Mouse (Mus musculus): ENCODE data around the gene Pnrc1.

Pnrc1 gene

DNA sequence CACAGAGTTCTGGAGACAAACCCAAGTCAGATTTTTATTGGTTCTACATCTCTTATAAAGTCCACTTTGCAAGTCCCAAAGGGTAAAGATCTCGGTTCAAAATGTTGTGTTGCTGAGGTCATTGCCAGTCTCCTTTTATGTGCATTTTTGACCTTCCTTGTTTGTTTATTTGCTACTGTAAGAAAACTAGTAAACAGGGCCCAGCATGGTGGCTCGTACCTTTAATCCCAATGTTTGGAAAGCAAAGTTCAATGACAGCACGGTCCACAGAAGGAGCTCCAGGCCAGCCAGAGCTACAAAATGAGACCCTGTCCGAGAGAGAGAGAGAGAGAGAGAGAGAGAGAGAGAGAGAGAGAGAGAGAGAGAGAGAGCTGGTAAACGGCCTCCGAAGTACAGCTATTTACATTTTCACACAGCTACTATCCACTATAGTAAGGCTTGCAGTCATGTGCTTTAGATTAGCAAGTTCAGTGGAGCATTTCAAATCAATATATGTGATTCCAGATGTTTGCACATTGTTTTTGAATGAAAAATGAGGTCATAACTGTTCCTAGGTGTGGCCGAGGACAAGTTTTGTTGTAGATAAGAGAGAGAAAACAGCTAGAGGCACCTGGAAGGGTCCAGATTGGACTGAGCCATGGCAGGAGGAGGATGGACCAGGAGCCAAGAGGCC is 65.8 kb downstream of the Pnrc1 start:
- DNase-seq (ENCODE audit: low read depth, low spot score): no peak

DNA sequence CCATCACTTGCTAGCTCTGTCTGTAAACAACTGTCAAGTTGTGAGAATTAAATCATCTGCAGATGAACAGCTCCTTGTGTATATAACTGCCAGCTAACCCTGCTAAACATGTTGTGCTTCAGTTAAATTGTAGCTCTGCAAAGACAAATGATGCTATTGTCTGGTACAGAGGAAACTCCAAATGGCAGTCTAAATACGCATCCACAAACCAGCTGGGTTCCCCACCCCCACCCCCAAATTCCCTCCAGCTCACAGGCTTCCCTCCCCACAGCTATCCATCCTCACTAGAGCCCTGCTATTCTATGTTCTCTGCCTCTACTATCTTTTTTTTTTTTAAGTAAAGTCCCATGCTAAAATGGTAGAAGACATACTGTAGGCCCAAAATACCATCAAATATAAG is 68.1 kb downstream of the Pnrc1 start:
- peak; percentile 60 for DNase-seq (ENCODE audit: low read depth, low spot score)

DNA sequence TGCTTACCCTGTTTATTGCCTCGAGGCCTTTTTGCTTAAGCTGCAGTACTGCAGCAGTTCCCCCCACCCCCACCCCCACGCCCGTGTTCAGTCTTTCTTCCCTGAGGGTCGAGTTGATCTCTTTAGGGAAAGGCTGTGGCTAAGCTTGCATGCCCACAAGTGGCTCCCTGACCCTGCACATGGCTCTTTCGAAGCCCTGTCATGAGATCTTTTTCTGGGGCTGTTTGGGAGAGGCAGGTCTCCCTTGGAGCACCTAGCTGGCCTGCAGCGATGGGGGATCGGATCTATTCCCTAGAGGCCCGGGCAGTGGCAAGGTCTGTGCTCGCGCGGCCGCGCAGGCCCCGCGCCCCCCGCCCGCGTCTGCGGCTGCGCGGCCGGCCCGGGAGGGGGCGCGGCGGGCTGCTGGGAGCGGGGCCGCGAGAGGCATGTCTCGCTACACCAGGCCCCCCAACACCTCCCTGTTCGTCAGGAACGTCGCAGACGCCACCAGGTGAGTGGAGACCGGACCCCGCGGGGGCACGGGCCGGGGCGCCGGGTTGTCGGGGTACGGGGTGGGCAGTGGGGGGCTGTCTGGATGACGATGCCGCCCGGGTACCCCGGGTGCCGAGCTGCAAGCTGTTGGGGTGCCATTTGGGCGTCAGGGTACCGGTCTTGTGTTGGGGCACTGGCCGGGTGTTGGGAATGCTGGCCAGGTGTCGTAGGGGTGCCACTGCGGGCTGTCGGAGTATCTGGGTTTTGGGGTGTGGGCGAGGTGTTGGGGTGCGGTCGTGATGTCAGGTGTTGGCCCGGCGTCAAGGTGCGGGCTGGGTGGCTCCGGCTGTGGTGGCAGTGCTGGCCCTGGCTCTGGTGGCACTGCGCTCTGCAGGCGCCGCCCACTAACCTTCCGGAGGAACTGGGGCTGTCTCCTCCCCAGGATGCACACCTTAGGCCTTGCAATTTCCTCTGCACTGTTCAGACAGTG is 80.8 kb downstream of the Pnrc1 start, which contains the start of gene Srsf12:
Srsf12 (plus strand) TSS at position 111 of the 961 bp plus-strand sequence.
- peak; percentile 89 for DNase-seq (ENCODE audit: low read depth, low spot score)

DNA sequence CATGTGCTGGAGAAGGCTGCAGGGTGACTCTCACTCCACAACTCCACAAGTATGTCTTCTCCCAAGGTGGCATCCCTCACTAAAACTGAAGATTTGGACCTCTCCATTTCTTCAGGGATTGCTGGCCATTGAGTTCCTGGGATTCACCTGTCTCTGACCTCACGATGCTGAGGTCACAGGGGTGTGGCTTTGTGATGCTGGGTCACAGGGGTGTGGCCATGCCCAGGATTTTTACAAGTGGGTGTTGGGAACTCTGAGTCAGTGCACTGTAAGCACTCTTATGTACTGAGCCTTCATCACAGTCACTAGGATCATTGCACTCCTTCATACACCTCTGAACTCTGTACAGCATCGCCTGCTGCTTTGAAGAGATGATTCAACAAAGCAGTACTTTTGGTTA is 82.4 kb downstream of the Pnrc1 start:
- DNase-seq (ENCODE audit: low read depth, low spot score): no peak

DNA sequence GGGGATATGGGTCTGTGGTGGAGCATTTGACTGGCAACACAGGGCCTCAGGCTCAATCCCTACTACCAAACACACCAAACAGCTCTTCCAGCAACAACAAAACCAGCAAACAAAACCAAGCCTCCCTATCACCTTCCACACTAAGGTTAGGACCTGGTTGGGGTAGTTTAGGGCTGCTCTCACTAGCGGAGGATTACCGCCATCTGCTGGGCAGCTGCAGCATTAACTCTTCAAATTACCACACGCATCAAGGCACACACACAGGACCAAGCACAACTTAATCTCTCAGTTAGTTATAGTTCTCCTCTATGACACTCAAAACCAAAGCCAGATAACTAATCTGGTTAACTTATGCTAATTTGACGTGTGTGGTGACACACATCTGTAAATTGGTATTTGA is 85.3 kb downstream of the Pnrc1 start:
- DNase-seq (ENCODE audit: low read depth, low spot score): peak; percentile 83

DNA sequence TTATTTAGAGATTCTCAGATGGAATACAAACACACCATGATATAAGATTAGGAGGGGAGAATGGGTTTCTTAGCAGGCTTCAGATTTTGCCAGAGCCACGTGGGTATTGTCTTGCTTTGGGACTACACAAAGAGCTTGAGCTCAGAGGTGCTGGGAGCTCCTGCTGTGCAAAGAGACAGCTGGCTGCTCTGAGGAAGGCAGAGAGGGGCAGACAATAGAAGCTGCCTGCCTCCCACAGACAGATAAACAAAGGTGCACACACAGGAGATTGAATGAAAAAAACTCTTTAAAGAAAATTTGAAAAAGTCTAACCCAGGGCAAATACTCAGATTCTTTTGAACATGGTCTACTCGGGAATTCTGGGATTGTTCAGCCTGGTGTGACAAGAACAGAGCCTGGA is 91.8 kb downstream of the Pnrc1 start:
- no peak for DNase-seq (ENCODE audit: low read depth, low spot score)

Measured in brain, adult 2 months (tissue).